Mouse (Mus musculus) lung, postnatal 0 days (tissue): ENCODE measurements at regions not wholly inside any gene's neighbourhood (a gene's known extent, or its start where the extent isn't known, plus 50 kb on each side); places are given as distances from the start of the nearest gene placed in this dataset.

Source experiments
- CTCF ChIP-seq: IDR thresholded peaks from 2 replicates; pipeline ENCODE4 v1.5.1; 2016; ENCODE audit warnings: antibody characterized with exemption, mild to moderate bottlenecking
- EP300 ChIP-seq: IDR thresholded peaks from 2 replicates; pipeline ENCODE4 v1.6.1; 2016; ENCODE audit warnings: antibody characterized with exemption, mild to moderate bottlenecking, control low read depth

DNA sequence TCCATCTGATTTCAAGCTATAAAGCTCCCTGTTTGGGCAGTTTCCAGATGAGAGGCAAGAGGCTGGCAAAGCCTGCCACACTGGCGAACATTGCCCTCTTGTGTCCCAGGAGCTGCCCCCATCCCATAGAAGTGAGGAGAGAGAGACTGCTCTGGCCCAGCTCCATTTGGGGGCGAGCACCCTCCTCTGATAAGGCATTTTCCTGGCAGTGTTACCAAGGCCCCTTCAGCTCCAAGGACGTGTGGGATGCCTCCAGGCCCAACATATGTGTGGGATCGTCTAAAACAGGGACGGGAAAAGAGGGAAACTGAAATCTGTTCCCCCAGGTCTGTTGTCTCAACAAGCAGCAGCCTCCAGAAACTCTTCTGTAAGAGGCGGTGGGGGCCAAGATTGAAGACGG lies 88.0 kb upstream of the Csf3r start:
- TF ChIP-seq CTCF, result no peak
- no peak for TF ChIP-seq EP300
